ENCODE assay signal across 8 mouse cellular contexts in genomic region chr2:91487295-91487694, GRCm38 (mm10). TPM values are rescaled to one million over a fixed set of nuclear protein-coding genes. Genes with fewer than 3 reads are reported as not detected.
DNase-seq lines count a peak whose midpoint lies in the region.
"Not testable (repeated sequence)": the region's sequence is repeated elsewhere in the genome, so short reads cannot be mapped to it uniquely, and the experiment has no call there.

No protein-coding gene starts in this region.

- peak; percentile 44 to 52 for DNase-seq in B cell, adult 2 months
- DNase-seq in adrenal gland, postnatal 36 days = peak; percentile 31 to 44
- peak; percentile 24 for DNase-seq in gastrocnemius, adult 18-20 months (ENCODE audit: low spot score)
- peak; percentile 27 for DNase-seq in kidney, adult 11 months
- peak; percentile 49 to 61 for DNase-seq in kidney, postnatal 25 days
- peak; percentile 47 to 57 for DNase-seq in left cerebral cortex, postnatal 14 days (ENCODE audit: low spot score in 2 of 2)
- DNase-seq in lung, postnatal 25 days (ENCODE audit: low spot score) = peak; percentile 32
- peak; percentile 40 for DNase-seq in thymus, postnatal 14 days

- intact Hi-C loops in left cerebral cortex, postnatal 14 days (cut with DNase I) = not testable (repeated sequence)

RNA-seq across cellular contexts. Expression of gene Lrp4, which starts 30.0 kb away (rescaled TPM):
- 1 to 10 TPM; 4.3 to 4.8 TPM for total RNA-seq in adrenal gland, postnatal 36 days (2021)
- 1 to 10 TPM; 8.8 to 9.6 TPM for total RNA-seq in gastrocnemius, adult 18-20 months (2021)
- 10 to 100 TPM; 27.2 to 28.2 TPM for total RNA-seq in left cerebral cortex, postnatal 14 days (2021)

RNA-seq across cellular contexts. Expression of gene Ckap5, which starts 39.3 kb away (rescaled TPM):
- 10 to 100 TPM; 46.8 to 47.7 TPM for total RNA-seq in adrenal gland, postnatal 36 days (2021)
- 10 to 100 TPM; 33.0 to 33.2 TPM for total RNA-seq in gastrocnemius, adult 18-20 months (2021)
- 100 to 1,000 TPM; 119 to 124 TPM for total RNA-seq in left cerebral cortex, postnatal 14 days (2021)

RNA-seq across cellular contexts. Expression of gene 1110051M20Rik, which starts 42.8 kb away (rescaled TPM):
- total RNA-seq in adrenal gland, postnatal 36 days (2021) = 10 to 100 TPM; 19.3 TPM
- total RNA-seq in gastrocnemius, adult 18-20 months (2021) = 10 to 100 TPM; 14.4 to 21.7 TPM
- total RNA-seq in left cerebral cortex, postnatal 14 days (2021) = 10 to 100 TPM; 84.7 to 89.4 TPM

Comparison
In these comparisons a context has a peak if more than half of its experiments do, and no peak if none do; other contexts are left out.
1. Peak in every context shown above with its lines: DNase-seq.